Mouse (Mus musculus): ENCODE results near the gene Ocel1.
"Not testable (repeated sequence)": the region's sequence is repeated elsewhere in the genome, so short reads cannot be mapped to it uniquely, and the experiment has no call there.

The Ocel1 gene

DNA sequence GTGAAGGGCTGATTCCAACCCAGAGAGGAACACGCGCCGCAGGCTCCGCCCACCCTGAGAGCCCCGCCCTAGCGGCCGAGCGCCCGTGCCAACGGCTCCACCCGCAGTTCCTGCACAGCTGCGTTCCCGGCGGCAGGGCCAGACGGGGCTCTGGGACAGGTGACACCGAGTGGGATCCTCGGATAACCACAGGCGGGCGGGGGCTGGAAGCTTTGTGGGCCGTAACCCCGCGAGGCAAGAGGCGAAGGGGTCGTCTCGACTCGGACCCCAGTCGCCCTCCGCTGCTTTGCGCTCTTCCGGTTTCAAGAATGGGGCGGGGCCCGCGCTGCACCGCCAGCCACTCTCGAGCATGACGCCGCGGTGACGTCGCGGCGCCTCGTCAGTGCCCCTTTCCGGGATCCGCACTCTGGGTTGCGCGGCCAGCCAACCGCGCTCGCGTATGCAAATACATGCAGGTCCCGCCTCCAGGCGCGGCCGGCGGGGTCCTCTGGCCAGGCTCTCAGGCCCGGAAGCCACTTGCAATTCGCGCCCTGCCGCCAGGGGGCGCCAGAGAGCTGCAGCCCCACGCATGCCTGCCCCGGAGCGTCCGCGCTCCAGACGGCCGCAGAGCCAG lies at the start of gene Ocel1:
Gene Ocel1 (plus strand): TSS at position 63 of the 613 bp plus-strand sequence.
- DNase-seq = peak; percentile 98

DNA sequence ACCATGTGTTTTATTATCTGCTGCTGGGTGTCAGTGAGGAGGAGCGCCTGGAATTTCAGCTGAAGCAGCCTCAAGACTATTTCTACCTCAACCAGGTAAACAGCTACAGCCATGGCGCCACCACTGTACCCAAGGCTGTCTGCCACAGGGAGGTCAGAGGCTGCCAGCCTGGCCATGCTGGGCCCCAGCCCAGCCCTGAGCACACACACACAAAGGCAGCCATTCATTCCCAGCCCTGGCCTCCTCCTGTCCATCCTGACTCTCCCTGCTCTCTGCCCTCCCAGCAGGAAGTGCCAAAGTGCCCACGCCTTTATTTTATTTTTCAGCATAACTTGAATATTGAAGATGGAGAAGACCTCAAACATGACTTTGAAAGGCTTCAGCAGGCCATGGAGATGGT lies 48.2 kb upstream of the Ocel1 start:
- DNase-seq = no peak

DNA sequence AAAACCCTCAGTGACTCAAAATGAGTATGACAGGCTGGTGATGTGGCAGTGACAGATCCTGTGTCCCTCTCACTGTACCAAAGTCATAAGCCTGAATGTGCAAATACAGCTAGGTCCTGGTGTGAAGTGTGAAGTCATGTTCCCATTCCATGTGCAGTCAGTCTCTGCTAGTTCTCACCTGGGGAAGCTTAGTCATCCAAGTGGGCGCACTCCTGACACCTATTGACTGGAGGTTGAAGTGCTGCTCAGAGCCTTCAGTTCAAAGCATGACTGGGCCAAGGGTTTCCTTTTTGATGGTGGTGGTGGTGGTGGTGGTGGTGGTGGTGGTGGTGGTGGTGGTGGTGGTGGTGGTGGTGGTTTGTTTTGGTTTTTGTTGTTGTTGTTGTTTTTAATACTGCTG lies 46.2 kb upstream of the Ocel1 start:
- peak; percentile 49 for DNase-seq

DNA sequence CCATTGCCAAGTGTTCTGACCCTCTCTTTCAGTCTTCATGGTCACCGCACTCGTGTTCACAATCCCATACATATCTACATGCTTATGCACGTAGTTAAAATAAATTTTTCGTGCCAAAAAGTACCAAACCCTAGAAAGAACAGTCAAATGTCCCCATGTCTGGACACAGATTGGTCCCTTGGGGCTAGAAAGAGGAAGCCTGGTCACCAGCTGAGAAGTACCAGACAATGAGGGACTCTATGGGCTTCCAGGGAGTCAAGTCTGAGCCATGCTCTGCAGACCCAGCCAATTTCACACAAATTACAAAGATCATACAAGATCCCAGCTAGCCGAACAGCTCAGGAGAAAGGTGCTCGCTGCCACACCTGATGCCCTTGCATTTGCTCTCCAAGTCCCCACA lies 33.3 kb upstream of the Ocel1 start:
- DNase-seq = not testable (repeated sequence)

DNA sequence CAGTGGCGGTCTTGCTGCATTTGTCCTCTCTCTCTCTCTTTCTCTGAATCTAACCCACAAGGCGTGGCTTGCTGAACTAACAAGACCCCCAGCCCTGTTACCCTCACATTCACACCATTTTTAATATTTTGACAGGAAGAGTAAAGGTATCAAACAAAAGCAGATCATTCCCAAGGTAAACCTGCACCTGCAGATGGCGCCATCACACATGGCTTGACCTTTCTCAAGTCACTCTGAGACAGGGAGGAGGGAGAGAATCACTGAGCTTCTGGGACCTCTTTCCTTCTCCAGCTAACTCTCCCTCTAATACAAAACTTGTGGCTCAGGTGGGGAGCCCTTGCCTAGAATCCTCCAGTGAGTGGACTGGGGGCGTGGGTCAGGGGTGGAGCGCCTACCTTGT lies 30.5 kb upstream of the Ocel1 start:
- DNase-seq = peak; percentile 48

DNA sequence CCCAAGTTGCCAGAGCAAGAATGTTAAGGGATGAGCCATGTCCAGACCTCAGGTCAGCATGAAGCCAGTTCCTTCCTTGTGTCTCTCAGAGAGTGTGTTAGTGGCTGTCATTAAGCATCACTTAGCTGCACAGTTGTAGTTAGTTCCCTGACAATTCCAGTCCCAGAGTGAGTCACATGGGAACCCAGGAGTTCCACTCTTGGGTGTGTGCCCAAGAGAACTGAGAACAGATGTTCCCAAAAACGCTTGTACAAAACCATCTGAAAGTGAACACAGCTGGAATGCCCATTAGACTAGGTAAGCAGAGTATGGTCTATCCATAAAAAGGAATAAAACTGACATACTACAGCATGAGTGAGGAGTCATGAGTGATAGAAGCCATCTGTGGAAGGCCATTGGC lies 24.5 kb upstream of the Ocel1 start:
- DNase-seq = no peak

DNA sequence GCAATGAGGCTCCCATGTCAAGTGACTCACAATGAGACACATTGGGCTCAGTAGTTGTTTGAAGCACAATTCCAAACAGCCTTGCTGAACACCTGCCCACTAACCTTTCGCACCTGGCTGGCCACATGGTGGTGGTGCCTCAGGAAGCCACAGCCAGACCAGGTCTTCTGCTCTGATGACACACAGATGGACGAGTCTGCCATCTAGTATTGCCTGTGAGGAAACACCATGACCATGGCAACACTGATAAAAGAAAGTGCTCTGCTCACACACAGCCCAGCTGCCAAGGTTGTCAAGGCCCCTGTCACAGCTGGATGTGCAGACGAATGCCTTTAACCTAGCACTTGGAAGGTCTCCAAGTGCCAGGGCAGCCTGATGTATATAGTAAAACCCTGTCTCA lies 20.0 kb upstream of the Ocel1 start:
- no peak for DNase-seq

DNA sequence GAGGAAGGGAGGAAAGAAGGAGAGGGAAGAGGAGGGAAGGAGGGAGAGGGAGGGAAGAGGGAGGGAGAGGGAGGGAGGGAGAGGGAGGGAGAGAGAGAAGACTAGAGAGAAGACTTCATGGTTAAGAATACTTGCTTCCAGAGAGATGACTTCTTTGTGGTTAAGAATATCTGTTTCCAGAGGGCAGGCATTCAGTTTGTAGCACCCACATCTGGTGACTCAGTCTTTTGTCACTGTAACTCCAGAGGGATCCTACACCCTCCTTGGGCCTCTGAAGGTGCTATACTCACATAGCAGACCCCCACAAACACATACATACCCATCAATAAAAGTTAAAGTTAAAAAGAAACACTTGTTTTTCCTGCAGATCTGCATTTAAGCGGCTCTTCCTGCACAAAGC lies 19.6 kb upstream of the Ocel1 start:
- DNase-seq = no peak

DNA sequence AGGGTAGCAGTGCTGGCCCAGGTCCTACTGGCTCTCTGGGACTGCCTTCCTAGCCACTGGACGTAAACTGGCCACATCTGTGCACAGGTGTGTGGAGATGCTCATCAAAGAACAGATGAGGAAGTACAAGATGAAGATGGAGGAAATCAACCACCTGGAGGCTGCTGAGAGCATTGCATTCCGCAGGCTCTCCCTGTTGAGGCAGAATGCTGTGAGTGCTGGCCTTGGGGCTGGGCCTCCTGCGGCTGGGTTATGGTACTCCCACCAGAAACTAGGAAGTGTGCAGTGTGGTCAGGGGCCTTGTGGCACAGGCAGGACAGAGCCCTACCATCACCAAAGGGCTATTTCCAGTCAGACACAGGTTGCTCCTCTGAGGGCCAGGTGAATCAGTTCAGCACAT lies 13.1 kb upstream of the Ocel1 start:
- no peak for DNase-seq

DNA sequence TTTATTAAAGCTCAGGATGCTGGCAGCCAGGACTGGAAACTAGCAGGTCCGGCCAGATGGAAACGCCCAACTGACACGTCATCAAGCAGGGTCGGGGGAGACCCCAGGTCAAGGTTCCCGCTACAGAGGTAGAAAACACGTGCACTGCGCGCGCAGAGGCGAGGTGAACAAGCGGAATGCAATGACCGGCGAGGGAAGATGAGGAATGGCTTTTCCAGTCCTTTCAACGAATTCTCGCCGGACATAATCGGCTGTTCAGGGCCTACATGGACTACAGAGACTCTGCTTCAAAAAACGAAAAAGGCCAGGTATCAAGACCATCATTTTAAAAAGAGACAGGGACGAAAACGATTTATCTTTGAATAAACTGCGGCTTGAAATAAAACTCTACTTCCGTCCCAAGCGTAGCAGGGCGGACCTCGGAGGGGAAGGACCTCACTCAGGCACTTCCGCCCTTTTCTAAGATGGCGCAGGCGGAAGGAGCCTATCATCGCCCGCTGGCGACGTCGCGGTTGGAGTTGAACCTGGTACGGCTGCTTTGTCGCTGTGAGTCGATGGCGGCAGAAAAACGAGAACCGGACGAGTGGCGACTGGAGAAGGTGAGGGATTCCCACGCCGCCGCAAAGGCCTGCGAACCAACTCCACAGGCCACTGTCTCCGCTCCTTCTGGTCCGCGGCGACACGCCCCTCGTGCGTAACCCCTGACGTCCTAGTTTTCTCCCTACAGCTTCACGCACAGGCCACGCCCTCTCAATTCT lies 4.1 kb upstream of the Ocel1 start, which contains the start of gene Use1:
Gene Use1 (plus strand): TSS at position 78 of the 758 bp plus-strand sequence.
- DNase-seq = peak; percentile 97

DNA sequence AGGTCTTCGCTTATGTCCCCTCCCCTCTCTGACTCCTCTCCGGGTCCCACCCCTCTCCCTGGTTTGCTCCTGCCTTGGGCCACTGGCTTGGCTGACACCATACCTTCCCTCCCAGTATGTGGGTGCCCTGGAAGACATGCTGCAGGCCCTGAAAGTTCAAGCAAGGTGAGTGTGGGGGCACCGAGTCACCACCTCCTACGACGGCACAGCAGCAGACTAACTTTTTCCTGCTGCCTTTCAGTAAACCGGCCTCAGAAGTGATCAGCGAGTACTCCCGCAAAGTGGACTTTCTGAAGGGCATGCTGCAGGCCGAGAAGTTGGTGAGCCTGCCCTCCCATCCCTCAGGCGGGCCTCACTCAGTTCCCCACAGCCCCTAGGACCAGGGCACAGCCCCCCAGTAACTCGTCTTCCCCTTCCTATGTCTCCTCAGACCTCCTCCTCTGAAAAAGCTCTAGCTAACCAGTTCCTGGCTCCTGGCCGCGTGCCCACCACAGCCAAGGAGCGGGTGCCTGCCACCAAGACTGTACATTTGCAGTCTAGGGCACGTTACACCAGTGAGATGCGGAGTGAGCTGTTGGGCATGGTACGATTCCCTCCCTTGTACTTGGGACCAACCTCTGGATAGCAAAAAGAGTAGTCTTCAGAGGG lies 3.4 kb upstream of the Ocel1 start:
- DNase-seq = no peak

DNA sequence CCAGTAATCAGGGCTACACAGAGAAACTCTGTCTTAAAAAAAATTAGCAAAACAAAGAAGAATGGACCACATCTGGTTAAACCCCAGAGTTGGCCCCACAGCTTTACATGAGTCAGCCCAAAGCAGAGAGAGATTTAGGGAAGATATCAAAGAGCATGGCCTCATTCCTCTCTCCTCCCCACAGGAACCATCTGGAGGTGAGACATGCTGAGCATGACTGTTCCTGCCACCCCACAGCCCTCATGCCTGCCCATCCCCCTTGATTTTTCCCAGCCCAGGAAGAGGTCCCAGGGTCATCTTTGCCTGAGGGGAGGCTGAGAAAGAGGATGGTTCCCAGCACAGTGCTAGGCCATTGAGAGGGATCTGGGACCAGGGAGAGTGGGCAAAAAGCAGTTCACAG lies 2.7 kb upstream of the Ocel1 start:
- no peak for DNase-seq

DNA sequence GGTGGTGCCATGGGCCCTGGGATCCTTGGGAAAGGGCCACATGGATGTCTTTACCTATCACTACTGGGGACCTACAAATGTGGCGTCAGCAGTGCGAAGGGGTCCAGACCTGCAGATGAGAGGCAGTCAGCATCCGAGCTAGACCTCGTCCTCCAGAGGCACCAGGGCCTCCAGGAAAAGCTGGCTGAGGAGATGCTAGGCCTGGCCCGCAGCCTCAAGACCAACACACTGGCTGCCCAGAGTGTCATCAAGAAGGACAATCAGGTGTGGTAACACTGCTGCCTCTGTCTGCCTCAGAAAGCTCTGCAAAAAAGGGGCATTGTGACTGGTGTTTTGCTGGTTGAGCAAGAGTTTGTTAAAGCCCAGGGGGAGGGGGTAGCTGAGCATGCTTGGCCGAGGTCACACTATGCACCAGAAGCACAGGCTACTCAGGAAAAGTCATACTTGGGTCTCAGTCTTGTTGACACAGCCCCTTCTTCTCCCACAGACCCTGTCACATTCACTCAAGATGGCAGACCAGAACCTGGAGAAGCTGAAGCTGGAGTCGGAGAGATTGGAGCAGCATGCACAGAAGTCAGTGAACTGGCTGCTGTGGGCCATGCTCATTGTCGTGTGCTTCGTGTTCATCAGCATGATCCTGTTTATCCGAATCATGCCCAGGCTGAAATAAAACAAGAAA lies 1.9 kb upstream of the Ocel1 start:
- DNase-seq = no peak

DNA sequence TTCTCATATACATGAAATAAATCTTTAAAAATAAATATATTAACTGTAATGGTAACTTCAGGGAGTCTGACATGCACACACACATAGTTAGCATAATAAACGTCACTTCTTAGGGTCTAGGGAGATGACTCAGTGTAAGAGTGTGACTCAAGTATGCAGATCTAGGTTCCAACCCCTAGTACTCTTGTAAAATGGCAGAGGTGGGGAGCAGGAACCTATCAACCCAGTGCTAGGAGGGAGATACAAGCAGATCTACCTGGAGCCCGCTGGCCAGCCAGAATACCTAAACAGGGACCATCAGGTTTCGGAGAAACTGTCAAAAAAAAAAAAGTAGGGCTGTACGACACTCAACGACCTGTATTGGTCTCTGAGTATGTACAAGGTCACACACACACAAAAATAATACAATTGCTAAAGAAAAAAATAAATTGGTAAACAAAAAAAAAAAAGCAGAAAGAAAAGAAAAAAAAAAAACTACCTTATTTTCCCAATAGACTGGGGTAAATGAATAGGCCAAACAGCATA lies 325 bp upstream of the Ocel1 start:
- DNase-seq = no peak

DNA sequence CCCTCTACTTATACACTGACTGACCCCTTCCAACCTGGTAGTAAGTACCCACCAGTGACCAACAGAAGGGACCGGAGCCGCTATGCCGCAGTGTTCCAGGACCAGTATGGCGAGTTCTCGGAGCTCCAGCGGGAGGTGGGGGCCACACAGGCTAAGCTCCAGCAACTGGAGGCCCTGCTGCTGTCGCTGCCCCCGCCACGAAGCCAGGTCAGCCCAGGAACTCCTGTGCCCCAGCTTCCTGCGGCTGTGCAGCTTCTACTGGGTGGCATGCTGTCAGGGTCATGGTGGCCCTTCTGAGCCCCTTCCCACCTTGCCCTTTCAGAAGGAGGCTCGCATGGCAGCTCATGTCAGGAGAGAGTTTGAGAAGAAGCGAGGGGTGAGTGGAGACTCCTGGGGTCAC lies 1.3 kb downstream of the Ocel1 start:
- no peak for DNase-seq

DNA sequence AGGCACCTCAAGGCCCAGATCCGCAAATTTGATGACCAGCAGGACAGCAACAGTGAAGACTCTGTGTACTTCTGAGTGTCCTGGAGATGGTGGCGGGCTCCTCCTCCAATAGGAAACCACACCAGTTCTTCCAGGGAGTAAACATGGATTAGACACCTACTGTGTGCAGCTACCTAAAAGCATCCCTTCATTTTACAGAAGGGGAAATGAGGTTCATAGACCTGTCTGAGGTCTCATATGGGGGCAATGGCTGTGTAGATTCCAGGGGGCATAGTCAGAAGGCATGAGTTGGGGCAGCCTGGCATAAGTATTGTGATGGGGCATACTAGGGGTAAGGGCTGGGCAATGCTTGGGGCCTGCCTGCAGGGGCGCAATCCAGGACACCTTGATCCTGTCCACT lies 1.9 kb downstream of the Ocel1 start:
- DNase-seq = no peak

DNA sequence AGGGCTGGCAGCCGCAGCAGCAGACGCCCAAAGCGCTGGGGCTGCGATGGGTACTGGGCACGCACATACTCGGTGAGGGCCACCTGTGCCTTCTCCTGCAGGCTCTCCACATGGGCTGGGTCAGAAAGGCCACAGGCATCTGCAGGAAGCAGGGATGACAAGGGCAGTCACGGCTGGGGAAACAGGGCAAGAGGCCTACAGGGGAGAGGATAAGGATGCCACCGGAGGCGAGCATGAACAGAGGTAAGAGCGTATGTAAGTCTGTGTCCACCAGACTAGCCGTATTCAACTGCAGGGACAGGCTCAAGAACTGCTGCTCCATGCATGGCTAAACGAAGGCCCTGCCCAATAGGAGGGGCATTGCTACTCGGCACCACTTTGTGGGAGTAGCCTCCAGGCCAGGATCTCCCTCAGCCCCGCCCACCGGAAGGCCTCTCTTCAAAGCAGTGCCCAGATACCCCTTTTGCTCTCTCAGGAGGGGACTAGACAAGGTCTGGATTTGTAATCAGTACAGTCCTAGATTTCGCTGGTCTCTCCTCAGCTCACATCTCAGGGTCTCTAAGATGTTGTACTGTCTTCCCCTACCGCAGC lies 3.6 kb downstream of the Ocel1 start:
- DNase-seq = peak; percentile 52

DNA sequence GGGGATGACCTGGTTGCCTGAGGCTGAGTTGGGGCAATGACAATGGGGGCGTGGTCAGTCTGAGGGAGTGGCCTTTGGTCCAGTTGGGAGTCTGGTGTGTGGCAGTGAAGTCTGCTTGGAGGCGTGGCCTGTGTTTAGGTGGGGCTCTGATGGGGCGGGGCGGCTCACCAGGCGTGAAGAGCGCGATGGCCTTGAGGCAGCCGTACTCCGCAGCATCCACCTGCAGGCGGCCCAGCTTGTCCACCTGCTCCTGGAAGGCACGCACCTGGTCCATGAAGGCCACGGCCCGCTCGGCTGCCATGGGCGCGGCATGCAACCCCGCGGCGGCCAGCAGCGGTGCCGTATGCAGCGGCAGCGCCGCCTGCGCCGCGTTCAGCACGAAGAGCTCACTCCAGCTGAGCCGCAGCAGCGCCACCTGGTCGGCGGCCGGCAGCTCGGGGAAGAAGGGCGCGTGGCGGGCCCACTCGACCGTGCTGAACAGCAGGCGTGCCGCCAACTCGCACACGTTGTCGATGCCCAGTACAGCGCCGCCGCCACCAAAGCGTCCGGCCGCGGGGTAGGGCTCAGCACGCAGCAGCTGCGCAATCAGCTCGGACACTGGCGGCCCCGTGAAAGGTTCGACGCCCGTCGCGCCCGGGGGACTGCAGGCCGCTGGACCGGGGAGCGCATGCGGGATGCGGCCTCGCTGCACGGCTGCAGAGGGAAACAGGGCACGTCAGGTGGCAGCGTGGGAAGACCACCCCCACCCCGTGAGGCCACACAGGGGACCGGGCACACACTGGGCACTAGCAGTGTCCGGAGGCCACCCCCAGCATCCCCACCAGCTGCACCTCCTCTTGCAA lies 4.7 kb downstream of the Ocel1 start:
- DNase-seq = peak; percentile 90

DNA sequence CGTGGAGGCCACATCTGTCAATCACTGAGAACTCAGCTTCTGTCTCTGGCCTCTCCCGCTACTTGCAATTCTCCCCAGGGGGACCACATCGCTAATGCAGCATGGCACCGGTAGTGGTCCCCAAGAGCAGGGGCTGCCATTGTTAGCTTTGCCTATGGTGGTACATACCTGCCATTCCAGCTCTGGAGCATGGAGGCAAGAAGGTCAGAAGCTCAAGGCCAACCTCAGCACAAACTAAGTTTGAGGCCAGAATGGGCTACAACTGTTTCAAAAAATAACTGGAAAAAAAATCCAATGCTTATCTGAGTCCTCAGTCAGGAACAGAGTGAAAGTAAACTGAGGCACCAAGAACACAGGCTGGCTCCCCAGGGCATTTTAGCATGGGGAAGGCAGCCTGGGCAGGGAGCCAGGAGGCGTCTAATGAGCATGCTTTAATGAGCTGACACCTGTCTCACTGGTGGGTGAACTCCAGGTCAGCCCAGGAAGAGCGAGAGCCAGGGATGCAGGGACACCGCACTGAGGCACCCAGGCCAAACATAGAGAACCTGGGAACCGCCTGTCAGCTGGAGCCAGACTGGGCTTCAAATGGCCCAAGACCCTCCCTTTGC lies 5.4 kb downstream of the Ocel1 start:
- peak; percentile 40 for DNase-seq

DNA sequence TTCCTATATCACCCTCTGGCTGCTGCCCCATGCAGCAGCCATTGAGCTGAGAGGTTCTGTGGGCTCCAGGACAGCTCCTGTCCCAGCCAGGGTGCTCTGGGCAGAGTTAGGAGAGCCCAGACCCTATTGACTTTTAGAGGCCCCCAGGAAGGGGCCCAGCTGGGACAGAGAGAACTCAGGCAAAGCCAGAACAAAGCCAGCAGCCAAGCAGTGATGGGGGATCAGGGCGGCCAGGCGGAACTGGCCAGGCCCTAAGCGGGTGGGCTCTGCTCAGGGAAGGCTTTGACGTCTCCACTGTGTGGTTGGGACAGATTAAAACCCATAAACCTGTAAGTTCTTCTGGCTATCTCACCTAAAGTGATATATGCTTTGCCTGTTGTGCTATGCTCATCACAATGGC lies 7.9 kb downstream of the Ocel1 start:
- DNase-seq = no peak

DNA sequence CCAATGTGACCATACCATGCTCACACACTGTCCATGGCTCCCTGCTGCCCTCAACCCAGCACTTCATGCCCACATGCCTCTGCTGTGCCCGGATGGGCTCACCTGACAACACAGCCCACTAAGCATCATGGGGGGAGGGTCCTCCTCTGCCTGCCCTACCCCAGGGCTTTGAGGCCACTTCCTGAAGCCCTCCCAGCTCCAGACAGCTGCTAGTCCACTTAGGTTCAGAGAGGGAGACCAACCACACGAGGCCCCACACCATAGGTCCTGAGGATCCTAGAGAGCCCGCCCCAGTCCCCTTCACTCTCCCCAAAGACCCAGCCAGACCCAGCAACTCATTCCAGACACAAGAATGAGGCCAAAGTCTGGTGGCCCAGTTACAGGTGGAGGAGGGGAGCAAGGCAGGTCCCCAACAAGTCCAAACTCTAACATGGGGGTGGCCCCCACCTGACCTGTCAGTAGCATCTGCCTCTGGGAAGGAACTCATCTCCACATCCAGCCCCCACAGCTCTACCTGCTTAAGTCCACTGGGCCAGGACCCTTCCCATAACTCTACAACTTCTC lies 8.5 kb downstream of the Ocel1 start:
- DNase-seq = peak; percentile 46

Data from kidney, adult 18-20 months (tissue).